Mouse (Mus musculus) ES-CJ7 (cell line): Measurements from ENCODE around the gene Il3ra.
A peak's percentile ranks its signal among the peaks of the same experiment; 100 is the strongest.

Experiments
- DNase-seq: peaks from one replicate; pipeline ENCODE4 v3.0.0; 2011; ENCODE audit warnings: low read depth, low spot score

The Il3ra gene

DNA sequence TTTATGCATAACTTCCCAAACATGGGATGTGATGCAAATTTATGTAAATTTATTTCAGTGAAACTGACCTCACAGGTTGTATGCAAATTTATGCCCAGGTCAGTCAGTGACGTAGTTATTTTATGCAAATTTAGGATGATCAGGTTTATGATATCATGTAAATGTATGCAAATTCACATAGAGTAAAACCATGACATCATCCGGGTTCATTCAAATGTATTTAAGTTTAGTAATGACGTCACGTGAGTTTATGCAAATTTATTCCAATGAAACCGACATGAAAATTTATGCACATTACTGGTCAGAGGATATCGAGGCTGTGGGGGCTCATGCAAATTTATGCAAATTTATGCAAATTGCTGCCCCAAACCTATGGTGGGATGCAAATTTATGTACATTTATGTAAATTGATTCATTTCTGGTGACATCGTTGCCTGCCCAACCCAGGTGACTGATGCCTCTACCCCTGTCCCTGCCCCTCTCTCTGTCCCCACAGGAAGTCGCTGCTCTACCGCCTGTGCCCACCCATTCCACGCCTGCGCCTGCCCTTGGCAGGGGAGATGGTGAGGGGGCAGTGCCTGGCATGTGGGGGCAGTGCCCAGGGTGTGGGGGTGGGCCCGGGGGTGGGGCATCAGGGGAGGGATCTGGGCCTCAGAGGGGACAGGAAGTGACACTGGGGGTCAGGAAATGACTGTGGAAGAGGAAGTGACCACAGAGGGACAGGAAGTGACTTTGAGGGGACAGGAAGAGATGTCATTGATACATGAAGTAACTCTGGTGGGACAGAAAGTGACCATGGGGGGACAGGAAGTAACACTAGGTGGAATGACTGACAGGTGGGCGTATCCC is 8.7 kb downstream of the Il3ra start:
- DNase-seq, result peak; percentile 12

- DNase-seq, result peak; percentile 23
These were observed 9.2 kb downstream of the Il3ra start for GRCm38 (mm10) chr14:14355360-14355646.

DNA sequence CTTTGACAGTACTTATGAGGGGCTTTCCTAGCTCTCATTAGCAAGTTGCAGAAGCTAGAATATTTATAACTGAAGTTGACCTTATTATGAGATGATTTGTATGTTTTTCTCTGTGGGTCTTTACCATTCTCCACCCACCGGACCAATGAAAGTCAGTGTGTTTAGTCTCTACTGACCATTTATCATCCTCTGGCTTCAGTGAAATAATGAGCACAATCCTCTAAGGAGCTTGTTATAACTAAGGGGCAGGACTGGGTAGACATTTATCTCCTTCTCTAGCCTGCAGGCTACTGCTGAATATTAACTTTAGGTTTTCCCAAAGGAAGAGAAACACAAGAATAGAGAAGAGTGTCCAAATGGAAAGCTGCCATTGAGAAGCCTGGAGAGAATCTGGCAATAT is 49.5 kb downstream of the Il3ra start:
- no peak for DNase-seq

DNA sequence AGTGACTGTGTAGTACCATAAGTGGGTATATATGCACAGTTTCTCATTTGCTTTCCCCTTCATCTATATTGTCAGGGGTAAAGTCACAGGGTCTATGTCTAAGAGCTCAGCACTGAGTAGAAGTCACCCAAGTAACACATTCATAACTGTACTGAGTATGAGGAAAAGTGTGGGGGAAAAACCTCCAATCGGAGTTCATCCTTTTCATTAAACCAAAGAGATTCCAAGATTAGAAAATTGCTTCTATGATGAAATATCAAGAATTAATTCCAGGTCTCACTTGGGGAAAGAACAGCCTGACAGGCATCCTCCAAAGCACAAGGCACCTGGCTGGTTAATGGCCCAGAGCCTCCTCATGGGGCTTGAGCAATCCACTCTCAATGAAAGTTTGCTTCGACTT is 54.9 kb downstream of the Il3ra start, which contains the start of gene Olfr721-ps1:
Olfr721-ps1 (plus strand) TSS at position 301 of the 400 bp plus-strand sequence.
- no peak for DNase-seq
